Comparison of ENCODE assay signal across 24 mouse cellular contexts in genomic region chr13:73304729-73305128, GRCm38 (mm10). TPM values are rescaled to one million over a fixed set of nuclear protein-coding genes. Genes with fewer than 3 reads are reported as not detected.
DNase-seq lines count a peak whose midpoint lies in the region; ATAC-seq and TF ChIP-seq lines count a peak whose summit lies in the region.
"Had no signal": no experiment of that assay in that cellular context is flagged by ENCODE, and none has a peak within 500 bp of the region (broad histone marks: within the 10 kb centered on the region; RNA-seq: fewer than 3 reads in every experiment).

No protein-coding gene starts in this region.

- intact Hi-C loops in left cerebral cortex, postnatal 36 days (cut with DNase I), result loop anchor here (10.0 kb wide), 1 partner anchor 140 kb away; no protein-coding TSS in a partner anchor

- H3K4me3 ChIP-seq in heart, embryonic 12.5 days, result no peak overlapping the region
- no peak overlapping the region for H3K4me3 ChIP-seq in intestine, embryonic 14.5 days (ENCODE audit: low read depth, low read length)
- no peak overlapping the region for H3K4me3 ChIP-seq in intestine, postnatal 0 days (ENCODE audit: low read depth, low read length)
- H3K4me3 ChIP-seq: left cerebral cortex, adult 2 months; limb, embryonic 10.5 days; liver, embryonic 13.5 days; neural tube, embryonic 15.5 days had no signal

- TF ChIP-seq CTCF in intestine, postnatal 0 days (IDR thresholded peaks at IDR 0.05; ENCODE audit: low read depth), result no peak
- TF ChIP-seq CTCF in brain, embryonic 14.5 days (IDR thresholded peaks at IDR 0.05; ENCODE audit: borderline replicate concordance, extremely low read depth, insufficient read depth, insufficient read length), result no peak

- no peak overlapping the region for H3K9ac ChIP-seq in heart, embryonic 12.5 days
- H3K9ac ChIP-seq in intestine, embryonic 14.5 days (ENCODE audit: low read length), result no peak overlapping the region
- H3K9ac ChIP-seq in intestine, postnatal 0 days (ENCODE audit: low read depth, low read length), result no peak overlapping the region
- H3K9ac ChIP-seq: liver, embryonic 13.5 days; neural tube, embryonic 15.5 days had no signal

- DNase-seq in heart, postnatal 4 days, result no peak
- DNase-seq in intestine, embryonic 14.5 days (ENCODE audit: low spot score), result no peak
- DNase-seq in brain, embryonic 14.5 days (ENCODE audit: low read depth), result peak; percentile 25
- DNase-seq in embryo, embryonic 11 days, result peak; percentile 9
- DNase-seq in left cerebral cortex, postnatal 36 days (ENCODE audit: low spot score in 2 of 2), result no peak
- no peak for DNase-seq in layer of hippocampus, adult 8-10 months (ENCODE audit: low spot score in 2 of 2)
- DNase-seq: adrenal gland, postnatal 10 days; cerebellum, adult 9-11 months; gastrocnemius, postnatal 36 days; layer of hippocampus, adult 9-11 months; liver, embryonic 13.5 days; right cerebral cortex, postnatal 25 days; thymus, adult 18-20 months; thymus, postnatal 4 days had no signal

- H3K27ac ChIP-seq in heart, embryonic 12.5 days (ENCODE audit: poor library complexity, severe bottlenecking), result peak overlapping the region; percentile 79
- H3K27ac ChIP-seq in intestine, embryonic 14.5 days (ENCODE audit: low read depth), result no peak overlapping the region
- no peak overlapping the region for H3K27ac ChIP-seq in intestine, postnatal 0 days (ENCODE audit: low read depth, low read length)
- H3K27ac ChIP-seq: left cerebral cortex, adult 2 months; limb, embryonic 10.5 days; liver, embryonic 13.5 days; neural tube, embryonic 15.5 days had no signal

- no peak for TF ChIP-seq POLR2A in brain, embryonic 14.5 days (IDR thresholded peaks at IDR 0.05; ENCODE audit: borderline replicate concordance, extremely low read depth, insufficient read depth, insufficient read length, poor library complexity, severe bottlenecking)

- 0 out of 2 replicates have a peak, but pooled peaks cover 5% of the 10 kb centered on the region for H3K27me3 ChIP-seq in heart, embryonic 12.5 days (replicated peaks)
- H3K27me3 ChIP-seq in intestine, embryonic 14.5 days (replicated peaks; ENCODE audit: control insufficient read depth, insufficient read depth, low read length), result no peaks in the 10 kb centered on the region
- H3K27me3 ChIP-seq in intestine, postnatal 0 days (replicated peaks; ENCODE audit: control insufficient read depth, insufficient read depth, low read length), result no peaks in the 10 kb centered on the region
- H3K27me3 ChIP-seq: liver, embryonic 13.5 days; neural tube, embryonic 15.5 days had no signal

- no peaks in the 10 kb centered on the region for H3K9me3 ChIP-seq in heart, embryonic 12.5 days (replicated peaks)
- no peaks in the 10 kb centered on the region for H3K9me3 ChIP-seq in intestine, embryonic 14.5 days (ENCODE audit: control insufficient read depth, low read length)
- H3K9me3 ChIP-seq in intestine, postnatal 0 days (ENCODE audit: control insufficient read depth), result no peaks in the 10 kb centered on the region
- H3K9me3 ChIP-seq: limb, embryonic 10.5 days; liver, embryonic 13.5 days; neural tube, embryonic 15.5 days had no signal

- H3K4me2 ChIP-seq in heart, embryonic 12.5 days, result peak overlapping the region; percentile 11; the same call in 1 of the 2 replicates
- no peak overlapping the region for H3K4me2 ChIP-seq in intestine, embryonic 14.5 days (ENCODE audit: low read length)
- H3K4me2 ChIP-seq in intestine, postnatal 0 days (replicated peaks; ENCODE audit: low read depth), result no peak overlapping the region
- H3K4me2 ChIP-seq: liver, embryonic 13.5 days; neural tube, embryonic 15.5 days had no signal

- ATAC-seq in heart, embryonic 12.5 days (ENCODE audit: insufficient number of reproducible peaks, low FRiP score), result no peak; the same call in none of the 2 replicates
- 0 out of 2 replicates have a peak, but pooled peaks have one; percentile 32 for ATAC-seq in intestine, embryonic 14.5 days (replicated peaks; ENCODE audit: low FRiP score, low TSS enrichment, low read depth)
- no peak for ATAC-seq in intestine, postnatal 0 days
- ATAC-seq: forebrain, embryonic 16.5 days; midbrain, embryonic 16.5 days; Patski had no signal

- peaks cover 50% of the 10 kb centered on the region for H3K4me1 ChIP-seq in heart, embryonic 12.5 days (replicated peaks)
- H3K4me1 ChIP-seq in intestine, embryonic 14.5 days (replicated peaks; ENCODE audit: control insufficient read depth, insufficient read depth, low read length), result 0 out of 2 replicates have a peak, but pooled peaks cover 4% of the 10 kb centered on the region
- H3K4me1 ChIP-seq in intestine, postnatal 0 days (replicated peaks; ENCODE audit: control insufficient read depth, insufficient read depth, low read length), result 0 out of 2 replicates have a peak, but pooled peaks cover 5% of the 10 kb centered on the region
- H3K4me1 ChIP-seq: neural tube, embryonic 15.5 days had no signal

- 25% methylated on average over 6 of the region's 6 CpGs for WGBS in heart, embryonic 12.5 days
- 34% methylated on average over 6 of the region's 6 CpGs for WGBS in intestine, embryonic 14.5 days
- WGBS in intestine, postnatal 0 days, result 36% methylated on average over 6 of the region's 6 CpGs

- no peaks in the 10 kb centered on the region for H3K36me3 ChIP-seq in heart, embryonic 12.5 days
- H3K36me3 ChIP-seq in intestine, embryonic 14.5 days (ENCODE audit: control insufficient read depth, insufficient read depth, low read length), result no peaks in the 10 kb centered on the region
- no peaks in the 10 kb centered on the region for H3K36me3 ChIP-seq in intestine, postnatal 0 days (ENCODE audit: control insufficient read depth, insufficient read depth)
- H3K36me3 ChIP-seq: limb, embryonic 10.5 days; liver, embryonic 13.5 days; neural tube, embryonic 15.5 days had no signal

RNA-seq across cellular contexts. Expression of gene Mrpl36, which starts 23.6 kb away (rescaled TPM):
- 155 and 157 TPM in 2 replicates for polyA plus RNA-seq in heart, embryonic 12.5 days (2016; fragmentation: Nextera tagmentation; extraction: Ambion mirVana)
- 10 to 100 TPM; 41.6 to 43.9 TPM for total RNA-seq in heart, postnatal 4 days (2021)
- 153 and 166 TPM in 2 replicates for polyA plus RNA-seq in intestine, embryonic 14.5 days (2014; fragmentation: Nextera tagmentation; extraction: Ambion mirVana)
- polyA plus RNA-seq in intestine, postnatal 0 days (2015; fragmentation: Nextera tagmentation; extraction: Ambion mirVana), result 117 and 118 TPM in 2 replicates
- polyA plus RNA-seq in brain, embryonic 14.5 days (2012; rRNA removed), result 58.7 and 91.7 TPM in 2 replicates
- 10 to 100 TPM; 37.3 to 44.9 TPM for total RNA-seq in left cerebral cortex, postnatal 36 days (2021)
- total RNA-seq in layer of hippocampus, adult 8-10 months (2022), result 10 to 100 TPM; 30.2 to 34.6 (median 34.2) TPM

RNA-seq across cellular contexts. Expression of gene Ndufs6, which starts 23.6 kb away (rescaled TPM):
- 565 and 582 TPM in 2 replicates for polyA plus RNA-seq in heart, embryonic 12.5 days (2016; fragmentation: Nextera tagmentation; extraction: Ambion mirVana)
- total RNA-seq in heart, postnatal 4 days (2021), result 100 to 1,000 TPM; 659 to 710 TPM
- 428 and 448 TPM in 2 replicates for polyA plus RNA-seq in intestine, embryonic 14.5 days (2014; fragmentation: Nextera tagmentation; extraction: Ambion mirVana)
- 555 and 577 TPM in 2 replicates for polyA plus RNA-seq in intestine, postnatal 0 days (2015; fragmentation: Nextera tagmentation; extraction: Ambion mirVana)
- polyA plus RNA-seq in brain, embryonic 14.5 days (2012; rRNA removed), result 198 and 233 TPM in 2 replicates
- 100 to 1,000 TPM; 184 to 196 TPM for total RNA-seq in left cerebral cortex, postnatal 36 days (2021)
- total RNA-seq in layer of hippocampus, adult 8-10 months (2022), result 100 to 1,000 TPM; 155 to 181 (median 165) TPM

RNA-seq across cellular contexts. Expression of gene Irx4, which starts 44.5 kb away (rescaled TPM):
- 62.4 and 65.9 TPM in 2 replicates for polyA plus RNA-seq in heart, embryonic 12.5 days (2016; fragmentation: Nextera tagmentation; extraction: Ambion mirVana)
- 10 to 100 TPM; 53.3 to 64.3 TPM for total RNA-seq in heart, postnatal 4 days (2021)
- polyA plus RNA-seq in intestine, embryonic 14.5 days (2014; fragmentation: Nextera tagmentation; extraction: Ambion mirVana), result 0.07 and 0.16 TPM in 2 replicates
- 0.27 and 0.38 TPM in 2 replicates for polyA plus RNA-seq in intestine, postnatal 0 days (2015; fragmentation: Nextera tagmentation; extraction: Ambion mirVana)
- polyA plus RNA-seq in brain, embryonic 14.5 days (2012; rRNA removed), result 0.90 and 4.7 TPM in 2 replicates
- not detected for total RNA-seq in left cerebral cortex, postnatal 36 days (2021)
- total RNA-seq in layer of hippocampus, adult 8-10 months (2022), result not detected
- total RNA-seq: adrenal gland, postnatal 10 days; gastrocnemius, postnatal 36 days; left cerebral cortex, adult 2 months had no signal
- polyA plus RNA-seq: cortical plate, adult 2 months; forebrain, embryonic 16.5 days; Patski; stomach, embryonic 14.5 days had no signal

Comparison
In these comparisons a context has a peak if more than half of its experiments do, and no peak if none do; other contexts are left out.
1. DNase-seq: peak in brain, embryonic 14.5 days (single experiment) and embryo, embryonic 11 days (single experiment); none in heart, postnatal 4 days (single experiment), intestine, embryonic 14.5 days (single experiment), left cerebral cortex, postnatal 36 days (0 of 2) and layer of hippocampus, adult 8-10 months (0 of 2).
2. RNA of gene Irx4, which starts 44.5 kb away (polyA plus RNA-seq): 62.4 to 65.9 TPM in heart, embryonic 12.5 days; 0.90 to 4.7 TPM in brain, embryonic 14.5 days, 0.27 to 0.38 TPM in intestine, postnatal 0 days and 0.07 to 0.16 TPM in intestine, embryonic 14.5 days; every median in the first group is over 10 times any median in the second.